Mouse (Mus musculus) CD4-positive, CD25-positive, alpha-beta regulatory T cell, adult 9 weeks (primary cell): Measurements from ENCODE around the gene Asb1. TPM values are rescaled to one million over a fixed set of nuclear protein-coding genes. Genes with fewer than 3 reads are reported as not detected.

ENCODE experiments used
- polyA plus RNA-seq: library from polyadenylated mRNA; unstranded; fragments of 100-300 nt; shearing (Covaris generic); gene quantifications from one replicate; pipeline ENCODE4 v1.2.1, GENCODE M21; 2017

Gene Asb1
- polyA plus RNA-seq: 12.5 TPM

DNA sequence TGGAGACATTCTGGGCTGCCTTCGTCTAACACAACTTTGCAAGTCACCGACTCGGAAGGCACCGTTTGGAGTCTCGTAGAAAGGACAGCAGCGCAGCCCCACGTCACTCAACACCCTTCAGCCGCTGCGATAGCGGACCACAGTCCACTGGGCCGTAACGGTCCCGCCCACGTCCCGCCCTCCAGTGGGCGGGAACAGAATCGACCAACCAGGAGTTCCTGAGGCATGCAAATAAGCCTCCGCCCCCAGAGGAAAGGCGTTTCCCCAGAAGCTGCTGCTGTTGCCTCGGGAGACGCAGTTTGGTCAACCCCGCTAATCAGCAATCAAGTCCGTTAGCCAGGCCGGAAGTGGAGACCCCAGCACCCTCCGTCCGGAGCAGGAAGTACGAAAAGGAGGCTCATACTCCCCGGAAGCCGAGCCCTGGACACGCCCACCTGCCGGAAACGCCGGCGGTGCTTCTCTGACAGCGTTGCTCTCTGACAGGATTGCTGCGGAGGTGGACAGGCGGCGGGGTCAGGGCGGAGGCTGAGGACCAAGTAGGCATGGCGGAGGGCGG, at the start of gene Asb1:
Gene Asb1, plus strand, starts transcription at position 274 of the 556 bp plus-strand sequence.

DNA sequence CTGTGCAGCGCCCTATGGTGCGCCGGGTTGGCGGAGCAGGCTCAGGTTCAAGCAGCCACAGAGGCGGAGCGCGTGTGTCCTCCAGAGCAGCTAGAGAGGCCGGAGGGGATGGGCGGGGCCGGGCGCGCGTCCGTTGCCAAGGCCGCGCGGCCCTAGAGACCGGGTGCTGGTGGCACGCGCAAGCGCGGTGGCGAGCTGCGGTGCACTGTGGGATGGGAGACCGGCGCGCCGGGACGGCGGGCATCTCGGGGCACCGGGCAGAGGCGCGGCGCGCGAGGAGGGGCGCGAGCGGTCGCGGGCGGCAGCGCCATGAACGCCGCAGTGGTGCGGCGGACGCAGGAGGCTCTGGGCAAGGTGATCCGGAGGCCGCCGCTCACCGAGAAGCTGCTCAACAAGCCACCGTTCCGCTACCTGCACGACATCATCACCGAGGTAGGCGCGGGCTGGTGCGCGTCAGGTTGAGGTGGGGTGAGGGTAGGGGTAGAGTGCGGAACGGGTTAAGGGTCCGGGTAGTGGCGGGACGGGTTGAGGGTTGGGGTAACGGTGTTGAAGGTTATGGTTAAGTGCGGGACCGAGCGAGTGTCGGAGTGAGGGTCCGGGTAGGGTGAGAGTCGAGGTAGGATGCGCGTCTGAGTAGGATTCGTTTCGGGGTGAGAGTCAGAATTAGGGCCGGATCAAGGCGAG, 45.7 kb upstream of the Asb1 start, which contains the start of gene Traf3ip1:
Gene Traf3ip1, plus strand, starts transcription at position 191 of the 684 bp plus-strand sequence.

Other genes with a start within 250 kb of the Asb1 start
- gene Scly, start 242.2 kb upstream of the Asb1 start, polyA plus RNA-seq: 47.7 TPM
- not detected for gene Espnl, start 218.5 kb upstream of the Asb1 start, polyA plus RNA-seq
- not detected for gene Klhl30, start 189.5 kb upstream of the Asb1 start, polyA plus RNA-seq
- gene Erfe, start 174.1 kb upstream of the Asb1 start, polyA plus RNA-seq: not detected
- 40.6 TPM for gene Ilkap, start 141.7 kb upstream of the Asb1 start, polyA plus RNA-seq
- gene Hes6, start 126.5 kb upstream of the Asb1 start, polyA plus RNA-seq: 23.9 TPM
- gene Per2, start 81.2 kb upstream of the Asb1 start, polyA plus RNA-seq: 2.2 TPM
- gene Traf3ip1, start 45.9 kb upstream of the Asb1 start, polyA plus RNA-seq: 2.4 TPM